Mouse (Mus musculus): ENCODE measurements at regions not wholly inside any gene's neighbourhood (a gene's known extent, or its start where the extent isn't known, plus 50 kb on each side); places are given as distances from the start of the nearest gene placed in this dataset.
A peak's percentile ranks its signal among the peaks of the same experiment; 100 is the strongest.

GRCm38 (mm10) chr13:104576188-104576789, 216.0 kb upstream of the Srek1ip1 start:
- no peak overlapping the region for H3K9ac ChIP-seq (ENCODE audit: insufficient read depth, low read depth)

GRCm38 (mm10) chr13:104577856-104578255, 214.4 kb upstream of the Srek1ip1 start:
- in situ Hi-C loops (cut with MboI; ENCODE audit: low pct_ligation_motif_present, low pct_unique_long_range_greater_than_20kb, low sequenced_read_pairs) = no loop called here
- TF ChIP-seq HCFC1 (IDR thresholded peaks at IDR 0.05; ENCODE audit: low read depth, low read length) = no peak
- TF ChIP-seq CHD2 (IDR thresholded peaks at IDR 0.05; ENCODE audit: low read length) = no peak
- TF ChIP-seq MAFK (IDR thresholded peaks at IDR 0.05; ENCODE audit: insufficient replicate concordance, low read length) = no peak
- no peak for TF ChIP-seq POLR2AphosphoS2 (IDR thresholded peaks at IDR 0.05; ENCODE audit: low read depth, low read length)
- no peak for TF ChIP-seq RAD21 (IDR thresholded peaks at IDR 0.05; ENCODE audit: low read depth, low read length)
- TF ChIP-seq E2F4 (IDR thresholded peaks at IDR 0.05; ENCODE audit: insufficient replicate concordance, low read depth, low read length) = no peak
- no peak for TF ChIP-seq IRF4 (IDR thresholded peaks at IDR 0.05; ENCODE audit: low read depth, low read length)
- no peak for TF ChIP-seq EP300 (IDR thresholded peaks at IDR 0.05; ENCODE audit: low read length)
- TF ChIP-seq GABPA (IDR thresholded peaks at IDR 0.05; ENCODE audit: insufficient replicate concordance, low read depth, low read length) = no peak
- dilution Hi-C loops (cut with MboI; ENCODE audit: extremely low pct_ligation_motif_present, extremely low pct_unique_long_range_greater_than_20kb, low sequenced_read_pairs) = no loop called here

More at GRCm38 (mm10) chr13:104576188-104576789, 216.0 kb upstream of the Srek1ip1 start:
- H3K9me3 ChIP-seq (replicated peaks; ENCODE audit: low read length) = no peaks in the 10 kb centered on the region
- no peaks in the 10 kb centered on the region for H3K27me3 ChIP-seq (replicated peaks)
- no peak overlapping the region for H3K27ac ChIP-seq (ENCODE audit: insufficient read depth, low read depth)
- in situ Hi-C loops (cut with MboI; ENCODE audit: low pct_ligation_motif_present, low pct_unique_long_range_greater_than_20kb, low sequenced_read_pairs) = no loop called here
- H3K36me3 ChIP-seq (replicated peaks in 1 of 2; ENCODE audit: control insufficient read depth in 1 of 2, insufficient read depth in 1 of 2, low read length in 1 of 2) = no peaks in the 10 kb centered on the region
- H3K4me2 ChIP-seq (ENCODE audit: insufficient read depth, low read depth, poor library complexity, severe bottlenecking) = peak overlapping the region; percentile 0; the same call in 1 of the 2 replicates
- dilution Hi-C loops (cut with MboI; ENCODE audit: extremely low pct_ligation_motif_present, extremely low pct_unique_long_range_greater_than_20kb, low sequenced_read_pairs) = no loop called here
- peaks cover 0 to 5% of the 10 kb centered on the region in 2 experiments; a peak in 2 of 4 replicates for H3K4me1 ChIP-seq (ENCODE audit: control insufficient read depth in 1 of 2, insufficient read depth in 2 of 2)
- H3K4me3 ChIP-seq (replicated peaks in 1 of 3; ENCODE audit: low read depth in 2 of 3, low read length in 2 of 3, poor library complexity in 1 of 3) = no peak overlapping the region
- TF ChIP-seq USF1 (IDR thresholded peaks at IDR 0.05; ENCODE audit: low read depth, low read length) = no peak
- TF ChIP-seq JUN (IDR thresholded peaks at IDR 0.05; ENCODE audit: insufficient read depth, low read depth, low read length) = no peak
- no peak for TF ChIP-seq USF2 (conservative IDR thresholded peaks at IDR 0.05; ENCODE audit: low read depth, low read length)
- TF ChIP-seq CHD2 (IDR thresholded peaks at IDR 0.05; ENCODE audit: low read length) = no peak
- no peak for TF ChIP-seq TBP (conservative IDR thresholded peaks at IDR 0.05; ENCODE audit: low read depth, low read length)
- no peak for TF ChIP-seq HCFC1 (IDR thresholded peaks at IDR 0.05; ENCODE audit: low read depth, low read length)
- TF ChIP-seq TCF12 (IDR thresholded peaks at IDR 0.05; ENCODE audit: low read depth, low read length) = peak; percentile 27; the same call in 1 of the 2 replicates
- peak in 1 of 2 experiments; percentile 33; a peak in 2 of 4 replicates for TF ChIP-seq CTCF (conservative IDR thresholded peaks at IDR 0.05 in 1 of 2, IDR thresholded peaks at IDR 0.05 in 1 of 2; ENCODE audit: low read depth in 2 of 2, low read length in 2 of 2)
- no peak for TF ChIP-seq ZMIZ1 (IDR thresholded peaks at IDR 0.05; ENCODE audit: low read depth, low read length)
- no peak for TF ChIP-seq POLR2A (IDR thresholded peaks at IDR 0.05; ENCODE audit: low read depth, low read length)
- TF ChIP-seq ZC3H11A (IDR thresholded peaks at IDR 0.05; ENCODE audit: low read depth, low read length) = no peak
- no peak for TF ChIP-seq MAX (IDR thresholded peaks at IDR 0.05; ENCODE audit: low read length)
- no peak for TF ChIP-seq PAX5 (IDR thresholded peaks at IDR 0.05; ENCODE audit: low read length)
- peak; percentile 7 for TF ChIP-seq RAD21 (IDR thresholded peaks at IDR 0.05; ENCODE audit: low read depth, low read length)
- H3K79me2 ChIP-seq (replicated peaks; ENCODE audit: control insufficient read depth, extremely low read depth, insufficient read depth, poor library complexity, severe bottlenecking) = no peaks in the 10 kb centered on the region
- peak; percentile 37 for DNase-seq (ENCODE audit: extremely low read depth)

More at GRCm38 (mm10) chr13:104577856-104578255, 214.4 kb upstream of the Srek1ip1 start:
- no peaks in the 10 kb centered on the region for H3K79me2 ChIP-seq (replicated peaks; ENCODE audit: control insufficient read depth, extremely low read depth, insufficient read depth, poor library complexity, severe bottlenecking)
- no peak overlapping the region for H3K4me3 ChIP-seq (replicated peaks in 1 of 3; ENCODE audit: low read depth in 2 of 3, low read length in 2 of 3, poor library complexity in 1 of 3)
- DNase-seq (ENCODE audit: extremely low read depth) = no peak
- H3K36me3 ChIP-seq (replicated peaks in 1 of 2; ENCODE audit: control insufficient read depth in 1 of 2, insufficient read depth in 1 of 2, low read length in 1 of 2) = no peaks in the 10 kb centered on the region
- no peak overlapping the region for H3K4me2 ChIP-seq (ENCODE audit: insufficient read depth, low read depth, poor library complexity, severe bottlenecking)
- H3K27me3 ChIP-seq (replicated peaks) = no peaks in the 10 kb centered on the region
- H3K4me1 ChIP-seq (ENCODE audit: control insufficient read depth in 1 of 2, insufficient read depth in 2 of 2) = peaks cover 0 to 8% of the 10 kb centered on the region in 2 experiments; a peak in 2 of 4 replicates
- no peak overlapping the region for H3K9ac ChIP-seq (ENCODE audit: insufficient read depth, low read depth)
- no peaks in the 10 kb centered on the region for H3K9me3 ChIP-seq (replicated peaks; ENCODE audit: low read length)
- H3K27ac ChIP-seq (ENCODE audit: insufficient read depth, low read depth) = no peak overlapping the region
